Mouse (Mus musculus) G1E (cell line): ENCODE data around the gene Zic4. TPM values are rescaled to one million over a fixed set of nuclear protein-coding genes. Genes with fewer than 3 reads are reported as not detected.

ENCODE experiments used
- ATAC-seq: 2 replicates; pipeline ENCODE4 v1.8.0; 2016; ENCODE audit warnings: mild to moderate bottlenecking; ENCODE audit not compliant: insufficient number of reproducible peaks, poor library complexity, low FRiP score, severe bottlenecking; ENCODE audit errors: extremely low read depth
- DNase-seq: peaks from one replicate; pipeline ENCODE4 v3.0.0; 2012; ENCODE audit warnings: low spot score
- H3K27me3 ChIP-seq: 2 replicates; pipeline ENCODE4 v1.6.1; 2012; ENCODE audit warnings: mild to moderate bottlenecking, low read length, inconsistent platforms; ENCODE audit not compliant: insufficient read depth
- H3K36me3 ChIP-seq: replicated peaks from 2 replicates; pipeline ENCODE3; 2012; ENCODE audit warnings: mild to moderate bottlenecking, inconsistent platforms
- H3K4me1 ChIP-seq: 2 replicates; pipeline ENCODE4 v1.6.1; 2012; ENCODE audit warnings: low read depth, low read length, inconsistent platforms, mixed read lengths; ENCODE audit not compliant: insufficient read depth
- H3K4me3 ChIP-seq: 2 replicates; pipeline ENCODE4 v1.5.1; 2012; ENCODE audit warnings: low read depth, mild to moderate bottlenecking, inconsistent platforms, low read length, moderate library complexity, mixed read lengths
- H3K9me3 ChIP-seq: replicated peaks from 2 replicates; pipeline ENCODE4 v1.6.1; 2012; ENCODE audit warnings: inconsistent platforms
- CTCF ChIP-seq: IDR thresholded peaks from 2 replicates; pipeline ENCODE4 v1.5.1; 2012; ENCODE audit warnings: low read depth, low read length, inconsistent platforms, mixed read lengths
- GATA1 ChIP-seq: IDR thresholded peaks from 2 replicates; pipeline ENCODE4 v1.6.1; 2012; ENCODE audit warnings: borderline replicate concordance, low read length, inconsistent platforms, mixed read lengths
- GATA2 ChIP-seq: IDR thresholded peaks from 2 replicates; pipeline ENCODE4 v1.6.1; 2012; ENCODE audit warnings: low read depth, low read length, inconsistent platforms, borderline replicate concordance
- POLR2AphosphoS5 ChIP-seq: IDR thresholded peaks from 2 replicates; pipeline ENCODE4 v1.6.1; 2012; ENCODE audit warnings: low read depth, low read length, inconsistent platforms; ENCODE audit not compliant: insufficient replicate concordance
- TAL1 ChIP-seq: conservative IDR thresholded peaks from 2 replicates; pipeline ENCODE4 v1.6.1; 2012; ENCODE audit warnings: low read depth, low read length, inconsistent platforms, mixed read lengths
- polyA plus RNA-seq: library from polyadenylated mRNA; stranded (reverse); fragments of >175 nt; gene quantifications from 2 replicates; pipeline ENCODE4 v1.2.3, GENCODE M21; 2012
- total RNA-seq, 2 experiments: library from RNA; stranded (forward) in 1 of 2; stranded (reverse) in 1 of 2; fragments of 200-1000 nt in 1 of 2; fragments of >200 nt in 1 of 2; fragmentation: Nextera tagmentation in 1 of 2; gene quantifications; 2 replicates each; pipeline ENCODE4 v1.2.3; 2014 to 2017

Gene Zic4
- total and polyA plus RNA-seq, 3 experiments: 0.16 TPM; not detected in 2

DNA sequence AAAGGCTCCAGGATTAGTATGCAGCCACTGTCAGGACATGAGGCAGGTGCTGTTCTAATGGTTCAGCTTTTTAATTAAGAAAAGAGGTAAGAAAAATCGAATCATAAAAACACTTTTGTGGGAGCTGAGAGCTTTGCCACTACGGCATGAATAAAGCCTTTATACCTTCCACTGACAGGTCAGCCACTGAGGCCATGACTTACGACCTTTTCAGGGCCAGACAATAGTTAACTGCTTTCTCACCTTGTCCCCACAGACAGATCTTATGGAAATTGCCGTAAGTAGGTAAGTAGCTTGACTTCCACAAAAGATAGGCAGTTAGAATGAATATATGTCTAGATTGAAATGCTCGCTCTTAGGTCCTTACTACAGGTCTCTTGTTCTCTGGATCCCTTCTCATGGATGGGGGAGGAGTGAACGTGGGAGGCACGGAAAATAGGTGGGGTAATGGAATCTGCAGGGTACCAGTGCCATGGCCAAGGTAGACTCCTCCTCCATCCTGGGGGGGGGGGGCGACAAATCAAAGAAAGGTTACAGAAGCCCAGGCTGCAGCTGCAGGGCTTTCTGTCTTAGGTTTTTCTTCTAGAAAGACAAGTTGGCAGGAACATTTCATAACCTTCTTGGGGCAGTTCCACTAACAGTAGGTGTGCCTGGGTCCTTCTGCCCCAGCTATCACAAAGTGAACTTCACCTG, 31.3 kb downstream of the Zic4 start:
- H3K4me3 ChIP-seq: no peak overlapping the region
- DNase-seq: no peak
- TF ChIP-seq CTCF: no peak
- TF ChIP-seq TAL1: no peak
- TF ChIP-seq GATA2: no peak
- no peak for TF ChIP-seq GATA1
- TF ChIP-seq POLR2AphosphoS5: no peak
- no peaks in the 10 kb centered on the region for H3K4me1 ChIP-seq
- H3K27me3 ChIP-seq: no peaks in the 10 kb centered on the region
- ATAC-seq: no peak
- no peaks in the 10 kb centered on the region for H3K36me3 ChIP-seq
- H3K9me3 ChIP-seq: peaks cover 26% of the 10 kb centered on the region

GRCm38 (mm10) chr9:91394211-91394646, 32.0 kb downstream of the Zic4 start:
- H3K9me3 ChIP-seq: peaks cover 26% of the 10 kb centered on the region
- H3K4me3 ChIP-seq: no peak overlapping the region
- no peaks in the 10 kb centered on the region for H3K4me1 ChIP-seq
- no peak for ATAC-seq
- DNase-seq: no peak
- no peaks in the 10 kb centered on the region for H3K27me3 ChIP-seq
- no peaks in the 10 kb centered on the region for H3K36me3 ChIP-seq
- no peak for TF ChIP-seq GATA1
- TF ChIP-seq CTCF: no peak
- TF ChIP-seq TAL1: no peak
- TF ChIP-seq POLR2AphosphoS5: no peak
- TF ChIP-seq GATA2: no peak

DNA sequence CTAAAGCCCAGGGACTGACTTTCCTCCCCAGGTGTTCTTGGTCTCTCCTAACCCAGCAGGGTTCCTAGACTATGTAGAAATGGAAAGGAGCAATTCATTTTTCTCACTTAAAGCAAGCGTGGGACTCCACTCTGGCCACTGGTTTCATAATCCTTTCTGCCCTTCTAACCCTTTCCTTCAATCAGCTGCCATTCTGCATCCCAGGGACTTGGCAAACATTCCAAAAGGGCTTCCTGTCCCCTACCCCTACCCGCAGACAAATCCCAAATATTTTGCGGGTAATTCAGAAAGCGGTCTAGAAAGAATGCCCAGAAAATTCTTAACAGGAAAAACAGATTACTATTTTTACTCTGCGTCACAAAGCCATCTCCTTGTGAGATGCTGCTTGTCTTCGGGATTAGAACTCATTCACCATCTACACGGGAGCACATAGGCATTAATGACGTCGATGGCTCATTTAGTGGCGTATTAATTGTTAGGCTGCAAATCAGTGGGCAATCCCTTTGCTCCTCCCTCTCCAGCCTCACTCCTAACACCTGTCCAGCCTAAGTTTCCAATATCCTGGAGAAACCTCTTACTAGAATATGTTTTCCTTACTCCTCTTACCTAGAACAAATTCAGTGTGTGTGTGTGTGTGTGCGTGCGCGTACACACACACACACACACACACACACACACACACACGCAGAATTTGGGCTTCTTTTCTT, 33.0 kb downstream of the Zic4 start:
- no peaks in the 10 kb centered on the region for H3K27me3 ChIP-seq
- ATAC-seq (no peak), DNase-seq (no peak)
- peaks cover 25% of the 10 kb centered on the region for H3K9me3 ChIP-seq
- TF ChIP-seq GATA1 (no peak), GATA2 (no peak), POLR2AphosphoS5 (no peak), TAL1 (no peak), CTCF (no peak)
- H3K36me3 ChIP-seq: no peaks in the 10 kb centered on the region
- H3K4me1 ChIP-seq: no peaks in the 10 kb centered on the region
- H3K4me3 ChIP-seq: no peak overlapping the region

- Histone ChIP-seq H3K27me3 (no peaks in the 10 kb centered on the region), H3K36me3 (no peaks in the 10 kb centered on the region), H3K4me1 (no peaks in the 10 kb centered on the region), H3K4me3 (no peak overlapping the region), H3K9me3 (peaks cover 22% of the 10 kb centered on the region)
- no peak for ATAC-seq
- TF ChIP-seq GATA1 (no peak), TAL1 (no peak), GATA2 (no peak), CTCF (no peak), POLR2AphosphoS5 (no peak)
- DNase-seq: no peak
Measured at GRCm38 (mm10) chr9:91399976-91400375, 37.8 kb downstream of the Zic4 start.

GRCm38 (mm10) chr9:91400482-91401093, 38.4 kb downstream of the Zic4 start:
- no peaks in the 10 kb centered on the region for H3K27me3 ChIP-seq
- H3K4me3 ChIP-seq: no peak overlapping the region
- H3K9me3 ChIP-seq: peaks cover 20% of the 10 kb centered on the region
- TF ChIP-seq CTCF (no peak), GATA2 (no peak), POLR2AphosphoS5 (no peak), GATA1 (no peak)
- H3K4me1 ChIP-seq: no peaks in the 10 kb centered on the region
- no peak for ATAC-seq
- no peaks in the 10 kb centered on the region for H3K36me3 ChIP-seq
- no peak for DNase-seq

GRCm38 (mm10) chr9:91401471-91401870, 39.3 kb downstream of the Zic4 start:
- Histone ChIP-seq H3K4me1 (no peaks in the 10 kb centered on the region), H3K9me3 (peaks cover 24% of the 10 kb centered on the region)

More at GRCm38 (mm10) chr9:91401471-91401870, 39.3 kb downstream of the Zic4 start:
- no peaks in the 10 kb centered on the region for H3K36me3 ChIP-seq
- DNase-seq (no peak), ATAC-seq (no peak)
- no peaks in the 10 kb centered on the region for H3K27me3 ChIP-seq
- H3K4me3 ChIP-seq: no peak overlapping the region
- TF ChIP-seq POLR2AphosphoS5: no peak
- TF ChIP-seq GATA2: no peak
- no peak for TF ChIP-seq TAL1
- TF ChIP-seq GATA1: no peak
- TF ChIP-seq CTCF: no peak
